Mouse (Mus musculus) lung, adult 2 months (tissue): ENCODE results near the gene Gm11042. TPM values are rescaled to one million over a fixed set of nuclear protein-coding genes. Genes with fewer than 3 reads are reported as not detected.

Experiments
- DNase-seq: peaks from one replicate; pipeline ENCODE4 v3.0.0; 2022
- H3K4me1 ChIP-seq: fragments of 200-500 bp; 2 replicates; pipeline ENCODE4 v1.6.1; 2011; ENCODE audit warnings: low read length; ENCODE audit not compliant: control insufficient read depth, insufficient read depth
- H3K4me3 ChIP-seq: fragments of 200-500 bp; replicated peaks from 2 replicates; pipeline ENCODE3; 2011; ENCODE audit warnings: low read depth, mild to moderate bottlenecking, control low read depth, low read length; ENCODE audit errors: extremely low read depth
- CTCF ChIP-seq: fragments of 200-500 bp; IDR thresholded peaks from 2 replicates; pipeline ENCODE4 v1.5.1; 2011; ENCODE audit warnings: mild to moderate bottlenecking, low read length, control low read depth; ENCODE audit not compliant: insufficient read depth
- POLR2A ChIP-seq: fragments of 200-500 bp; IDR thresholded peaks from 2 replicates; pipeline ENCODE4 v1.6.1; 2011; ENCODE audit warnings: low read depth, mild to moderate bottlenecking, control low read depth, low read length, borderline replicate concordance; ENCODE audit errors: extremely low read depth
- WGBS: fragments of 180-500 bp; shearing (Covaris S2); methylation state at CpG from one replicate; pipeline ENCODE4 v1.1.7; 2018; 5-methylcytosine and 5-hydroxymethylcytosine counted together
- polyA plus RNA-seq: library from polyadenylated mRNA; depleted of rRNA; stranded (reverse); fragments of >200 nt; gene quantifications from 2 replicates; pipeline ENCODE4 v1.2.3, GENCODE M21; 2012

The Gm11042 gene
- polyA plus RNA-seq, 1 experiment, result not detected

DNA sequence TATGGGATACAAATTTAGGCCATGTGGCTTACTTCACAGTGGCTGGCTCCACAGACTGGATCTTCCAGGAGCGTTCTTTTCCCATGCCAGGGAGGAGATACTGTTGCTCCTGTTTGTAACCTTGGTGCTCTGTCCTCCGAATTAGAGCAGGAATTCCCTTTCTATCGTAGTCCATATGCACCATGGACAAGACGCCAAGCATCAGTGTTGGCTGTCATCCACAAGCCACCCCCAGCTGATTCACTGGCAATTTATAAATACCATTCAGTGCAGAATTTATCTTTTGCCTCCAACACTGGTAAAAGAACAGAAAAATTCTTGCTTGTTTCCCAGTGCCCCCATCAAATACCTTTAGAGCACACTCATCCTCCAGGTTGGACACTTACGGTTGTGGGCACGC lies 13.6 kb upstream of the Gm11042 start:
- no peak for DNase-seq
- Histone ChIP-seq H3K4me1 (no peaks in the 10 kb centered on the region), H3K4me3 (no peak overlapping the region)
- WGBS, result 86% methylated on average over 6 of the region's 6 CpGs
- no peak for TF ChIP-seq POLR2A
- TF ChIP-seq CTCF, result no peak

DNA sequence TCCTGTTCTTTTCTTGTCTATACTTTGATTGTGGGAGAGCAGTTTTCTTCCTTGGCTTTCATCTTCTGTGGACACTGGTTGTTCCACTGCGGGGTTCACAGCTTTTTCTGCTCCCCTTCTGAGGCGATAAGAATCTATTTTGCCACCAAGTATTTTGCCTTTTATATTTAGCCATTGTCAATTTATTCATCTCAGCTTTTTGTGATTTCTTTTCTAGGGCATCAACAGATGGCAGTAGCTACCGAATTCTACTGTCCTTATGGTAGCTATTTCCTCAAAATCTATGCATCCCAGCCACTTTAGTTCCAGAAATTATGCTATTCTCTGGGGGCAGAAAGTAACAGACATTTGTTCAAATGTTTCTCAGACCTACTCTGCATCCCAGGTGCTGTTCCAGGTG lies 10.4 kb upstream of the Gm11042 start:
- TF ChIP-seq POLR2A (no peak), CTCF (no peak)
- DNase-seq, result no peak
- no peaks in the 10 kb centered on the region for H3K4me1 ChIP-seq
- no peak overlapping the region for H3K4me3 ChIP-seq
- 84% methylated on average over 3 of the region's 3 CpGs for WGBS

DNA sequence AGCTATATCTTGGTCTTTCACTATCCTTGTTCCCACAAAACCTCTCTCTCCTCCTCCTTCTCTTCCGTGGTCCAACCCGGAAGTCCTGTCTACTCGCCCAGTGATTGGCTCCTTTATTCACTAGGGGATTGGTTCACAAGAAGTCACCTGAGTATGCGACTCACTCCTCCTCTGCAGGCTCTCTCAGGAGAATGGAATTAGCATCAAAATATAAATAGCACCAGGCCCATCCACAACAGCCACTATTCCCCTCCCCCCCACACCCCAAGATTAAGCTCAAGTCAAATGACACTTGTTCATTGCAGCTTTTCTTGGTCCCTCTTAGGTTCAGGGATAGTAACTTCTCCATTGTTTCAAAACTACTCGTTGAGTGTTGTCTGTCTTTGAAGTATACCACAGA lies 5.8 kb upstream of the Gm11042 start:
- TF ChIP-seq POLR2A, result no peak
- TF ChIP-seq CTCF, result no peak
- 80% methylated on average over 5 of the region's 5 CpGs for WGBS
- no peak overlapping the region for H3K4me3 ChIP-seq
- no peaks in the 10 kb centered on the region for H3K4me1 ChIP-seq
- no peak for DNase-seq

DNA sequence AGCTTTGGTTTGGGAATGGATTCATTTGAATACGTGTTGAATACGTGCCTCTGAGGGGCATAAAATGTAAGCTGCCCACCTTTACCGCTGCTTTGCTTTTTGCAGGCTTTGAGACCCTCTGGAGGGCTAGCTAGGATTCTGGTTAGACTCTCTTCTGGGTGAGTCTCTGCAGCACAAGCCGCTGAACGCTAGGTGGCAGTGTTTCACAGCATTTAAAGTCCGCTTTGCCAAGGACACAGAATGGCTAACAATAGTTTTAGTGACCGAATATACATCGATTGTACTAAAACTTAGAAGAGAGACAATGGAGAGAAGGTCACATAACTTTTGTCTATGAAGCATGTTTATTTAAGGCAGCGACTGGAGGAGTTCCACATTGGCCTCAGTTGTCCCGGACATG lies 4.1 kb upstream of the Gm11042 start:
- Histone ChIP-seq H3K4me1 (no peaks in the 10 kb centered on the region), H3K4me3 (no peak overlapping the region)
- DNase-seq, result peak; percentile 51
- TF ChIP-seq POLR2A (no peak), CTCF (peak; percentile 96)
- 8% methylated on average over 10 of the region's 10 CpGs for WGBS

DNA sequence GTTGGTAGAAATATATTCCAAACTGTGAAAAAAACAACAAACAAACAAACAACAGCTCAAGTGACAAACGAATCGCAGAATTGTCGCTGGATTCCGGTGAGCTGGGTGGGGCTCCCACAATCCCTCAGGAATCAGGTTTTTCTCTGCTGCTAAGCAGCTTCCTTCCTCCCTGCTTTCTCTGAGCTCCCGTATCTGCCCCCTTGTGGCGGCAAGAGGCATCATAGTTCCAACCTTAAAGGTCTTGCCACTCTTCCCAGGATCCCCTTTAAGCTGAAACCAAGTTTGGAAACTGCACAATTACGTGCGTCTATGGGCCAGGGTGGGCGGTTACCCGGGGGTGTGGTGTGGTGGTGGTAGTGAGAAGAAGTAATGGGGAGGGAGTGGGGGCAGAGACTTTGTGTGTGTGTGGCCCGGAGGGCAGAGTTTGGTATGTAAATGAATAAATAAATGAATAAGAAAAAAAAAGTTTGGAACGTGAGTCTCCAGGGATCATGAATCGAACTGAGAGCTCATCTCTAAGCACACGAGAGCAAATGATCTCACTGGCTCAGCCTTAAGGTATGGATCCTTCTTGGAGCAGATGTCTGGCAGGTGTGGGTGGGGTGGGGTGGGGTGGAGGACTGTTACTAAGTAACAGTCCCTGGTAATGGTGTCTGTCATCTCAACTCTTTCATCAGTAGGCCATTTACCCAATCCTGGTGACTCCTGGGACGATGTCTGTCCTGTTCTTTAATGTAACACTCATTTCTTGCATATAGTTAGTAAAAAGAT lies 980 bp upstream of the Gm11042 start:
- Histone ChIP-seq H3K4me1 (no peaks in the 10 kb centered on the region), H3K4me3 (peak overlapping the region; percentile 53)
- DNase-seq, result peak; percentile 62
- 9% methylated on average over 15 of the region's 15 CpGs for WGBS
- peak; percentile 77 for TF ChIP-seq CTCF
- peak; percentile 22; the same call in 1 of the 2 replicates for TF ChIP-seq POLR2A

DNA sequence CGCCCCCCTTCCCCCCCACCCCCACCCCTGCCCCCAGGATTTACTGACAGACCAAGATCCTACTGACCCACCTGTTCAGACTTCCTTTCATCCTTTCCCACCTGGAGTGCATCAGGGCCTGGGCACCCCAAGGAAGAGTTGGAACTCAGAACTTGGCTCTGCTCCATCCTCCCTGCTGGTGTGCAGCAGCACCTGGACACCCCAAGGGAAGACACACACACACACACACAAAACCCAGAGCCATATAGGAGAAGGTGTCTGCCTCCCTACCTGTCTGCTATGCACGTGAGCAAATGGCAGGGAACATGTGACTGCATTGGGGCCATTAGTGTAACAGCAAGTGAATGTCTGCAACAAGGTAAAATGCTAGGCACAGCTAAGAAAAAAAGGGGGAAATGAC lies 973 bp downstream of the Gm11042 start:
- no peak overlapping the region for H3K4me3 ChIP-seq
- 74% methylated on average over 2 of the region's 2 CpGs for WGBS
- TF ChIP-seq CTCF (no peak), POLR2A (no peak)
- H3K4me1 ChIP-seq, result no peaks in the 10 kb centered on the region
- no peak for DNase-seq

DNA sequence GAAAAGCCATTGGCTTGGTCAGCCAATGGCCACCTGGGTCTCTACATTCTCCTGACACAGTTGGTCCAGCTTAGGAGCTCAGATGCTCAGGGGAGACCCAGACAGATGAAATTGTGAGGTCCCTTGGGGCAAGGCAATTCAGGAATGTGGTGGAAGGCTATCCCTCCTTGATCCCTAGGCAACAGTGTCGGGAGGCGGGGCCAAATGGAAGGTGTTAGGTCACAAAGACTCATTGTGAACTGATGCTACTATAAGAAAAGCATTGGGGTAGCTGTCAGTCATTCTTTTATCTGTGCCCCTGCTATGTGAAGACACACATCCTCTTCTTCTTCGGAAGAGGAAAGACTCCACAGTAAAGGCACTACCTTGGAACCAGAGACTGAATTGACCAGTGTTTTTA lies 3.6 kb downstream of the Gm11042 start:
- WGBS, result 82% methylated on average over 3 of the region's 3 CpGs
- TF ChIP-seq CTCF (no peak), POLR2A (no peak)
- Histone ChIP-seq H3K4me3 (no peak overlapping the region), H3K4me1 (no peaks in the 10 kb centered on the region)
- DNase-seq, result no peak

DNA sequence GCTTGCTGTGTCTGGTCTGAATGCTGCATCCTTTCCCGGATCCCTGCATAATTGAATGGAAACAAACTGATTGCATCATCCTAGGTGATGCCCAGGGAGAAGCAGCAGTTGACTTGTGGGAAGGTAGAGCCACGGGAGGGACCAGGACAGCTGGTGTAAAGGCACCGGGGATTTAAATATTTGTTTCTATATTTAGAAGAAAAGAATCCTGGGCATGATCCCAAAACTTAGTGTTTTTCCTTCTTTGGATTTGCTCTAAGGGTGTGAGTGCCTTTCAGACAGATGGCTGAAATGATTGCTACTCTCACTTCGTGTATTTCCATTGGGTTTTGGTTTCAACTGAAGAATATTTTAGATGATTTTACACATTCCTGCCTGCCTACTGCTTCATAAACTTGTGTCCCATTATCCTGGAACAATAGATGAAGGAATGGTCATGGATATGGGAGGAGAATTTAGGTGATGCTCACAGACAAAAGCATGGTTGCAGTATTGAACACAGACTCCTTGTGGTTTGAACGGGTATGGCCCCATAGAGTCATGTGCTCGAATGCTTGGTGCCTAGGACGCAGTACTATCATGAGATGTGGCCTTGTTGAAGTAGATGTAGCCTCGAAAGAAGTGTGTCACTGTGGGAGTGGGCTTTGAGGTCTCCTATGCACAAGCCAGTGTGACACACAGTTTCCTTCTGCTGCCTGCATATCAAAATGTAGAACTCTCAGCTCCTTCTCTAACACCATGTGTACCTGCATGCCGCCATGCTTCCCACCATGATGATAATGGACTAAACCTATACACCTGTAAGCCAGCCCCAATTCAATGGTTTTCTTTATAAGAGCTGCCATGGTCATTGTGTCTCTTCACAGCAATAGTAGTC lies 12.5 kb downstream of the Gm11042 start:
- no peak overlapping the region for H3K4me3 ChIP-seq
- no peaks in the 10 kb centered on the region for H3K4me1 ChIP-seq
- DNase-seq, result no peak
- 67% methylated on average over 9 of the region's 9 CpGs for WGBS
- TF ChIP-seq POLR2A (no peak), CTCF (no peak)

DNA sequence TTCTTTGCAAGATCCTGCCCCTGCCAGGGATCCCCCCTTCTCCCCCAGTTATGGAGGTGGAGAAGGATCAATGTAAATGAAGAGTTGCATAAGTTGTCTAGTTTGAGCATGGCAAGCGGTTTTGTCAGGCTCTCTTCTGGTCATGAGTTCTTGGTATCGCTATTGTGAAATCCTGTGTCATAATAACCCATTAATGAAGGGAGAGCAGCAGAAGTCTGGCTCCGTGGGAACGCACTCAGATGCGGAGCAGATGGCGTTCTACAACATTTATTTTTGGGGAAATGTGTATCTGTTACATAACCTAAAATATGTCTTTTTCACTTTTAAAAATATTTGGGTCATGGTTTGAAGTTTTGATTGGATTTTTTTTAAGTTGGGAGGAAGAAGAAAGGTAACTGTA lies 14.6 kb downstream of the Gm11042 start:
- TF ChIP-seq POLR2A, result no peak
- no peak for TF ChIP-seq CTCF
- no peaks in the 10 kb centered on the region for H3K4me1 ChIP-seq
- no peak overlapping the region for H3K4me3 ChIP-seq
- WGBS, result 78% methylated on average over 6 of the region's 6 CpGs
- no peak for DNase-seq

DNA sequence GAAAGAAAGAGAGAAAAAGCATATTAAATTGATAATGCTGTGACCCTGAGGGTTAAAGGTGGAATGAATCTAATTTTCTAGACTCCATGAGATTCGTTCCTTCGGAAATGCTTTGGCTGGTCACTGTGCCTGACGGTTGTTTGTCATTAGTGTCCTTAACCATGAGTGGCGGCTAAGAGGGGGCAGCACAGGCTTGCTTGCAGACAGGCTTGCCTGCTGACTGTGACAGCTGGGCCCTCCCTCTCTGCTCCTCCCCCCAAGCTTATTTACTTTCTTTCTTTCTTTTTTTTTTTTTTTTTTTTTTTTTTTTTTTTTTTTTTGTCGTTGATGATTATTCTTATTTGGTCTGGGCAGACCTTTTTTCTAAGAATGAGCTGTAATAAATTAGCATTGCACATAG lies 19.8 kb downstream of the Gm11042 start:
- WGBS, result 32% methylated on average over 5 of the region's 5 CpGs
- Histone ChIP-seq H3K4me1 (no peaks in the 10 kb centered on the region), H3K4me3 (no peak overlapping the region)
- DNase-seq, result no peak
- TF ChIP-seq CTCF (no peak), POLR2A (no peak)
